Mouse (Mus musculus) hematopoietic multipotent progenitor cell, adult 10-12 weeks (in vitro differentiated cells): Measurements from ENCODE around the gene Klf14. TPM values are rescaled to one million over a fixed set of nuclear protein-coding genes. Genes with fewer than 3 reads are reported as not detected.

ENCODE experiments used
- polyA plus RNA-seq: library from polyadenylated mRNA; stranded (reverse); fragments of >175 nt; gene quantifications from 2 replicates; pipeline ENCODE4 v1.2.3, GENCODE M21; 2012; ENCODE audit warnings: low replicate concordance

Gene Klf14
- not detected in 2 replicates for polyA plus RNA-seq

DNA sequence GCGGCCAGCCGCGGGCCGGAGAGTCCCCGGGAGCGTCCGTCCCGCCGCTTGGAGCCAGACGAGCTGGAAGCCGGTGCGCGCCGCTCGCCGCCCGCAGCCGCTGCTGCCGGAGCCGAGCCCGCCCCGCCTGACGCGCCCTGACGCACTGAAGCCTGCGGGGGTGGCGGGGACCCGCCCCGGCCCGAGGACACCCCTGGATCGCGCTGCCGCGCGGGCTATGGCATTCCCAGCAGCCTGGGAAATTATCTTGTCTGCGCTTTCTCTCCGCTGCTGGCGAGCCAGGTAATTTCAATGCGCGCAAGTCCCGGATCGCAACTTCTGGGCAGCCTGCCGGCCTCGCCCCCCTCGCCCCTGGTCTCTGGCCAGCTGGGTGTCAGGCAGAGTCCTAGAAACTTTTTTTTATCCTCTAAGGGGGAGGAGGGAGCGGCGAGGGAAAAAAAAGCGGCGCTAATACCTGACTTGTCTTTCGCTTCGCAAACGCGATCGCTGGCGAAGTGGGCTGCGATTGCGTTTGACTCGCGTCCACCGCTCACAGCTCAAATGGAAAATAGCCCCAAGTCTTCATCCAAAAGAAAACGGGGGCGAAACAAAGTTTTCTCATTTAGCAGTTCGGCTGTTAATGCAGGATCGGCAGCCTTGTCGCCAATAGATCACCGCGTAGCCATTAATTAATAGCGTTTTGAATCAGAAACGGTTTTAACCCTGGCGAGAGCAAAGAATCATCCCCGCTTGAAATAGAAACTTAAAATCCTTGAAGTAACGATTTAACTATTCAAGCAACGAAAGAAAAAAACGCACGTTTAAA is at the start of gene Klf14:
Gene Klf14, minus strand, starts transcription at position 343 of the 805 bp plus-strand sequence.

DNA sequence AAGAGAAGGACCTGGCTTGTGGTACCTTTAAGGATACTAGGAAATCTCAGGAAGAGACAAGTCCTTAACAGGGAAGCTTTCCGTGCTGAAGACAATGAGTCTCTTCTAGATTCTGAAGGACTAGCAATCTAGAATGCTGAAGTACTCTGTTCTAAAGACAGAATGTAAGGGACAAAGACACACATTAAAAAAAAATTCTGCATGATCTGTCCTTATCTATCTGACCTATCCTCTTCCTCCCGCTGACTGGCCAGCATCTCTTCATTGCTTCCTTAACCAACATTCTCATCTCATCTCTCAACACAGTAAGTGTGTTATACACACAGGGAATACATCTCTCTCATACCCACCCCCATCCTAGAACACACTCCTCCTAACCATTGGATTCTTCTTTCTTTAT is 43.4 kb downstream of the Klf14 start, which contains the start of gene Tsga13:
Gene Tsga13, minus strand, starts transcription at position 101 of the 400 bp plus-strand sequence.

Other genes with a start within 250 kb of the Klf14 start
- 2.3 and 4.2 TPM in 2 replicates for gene Mest, start 235.5 kb downstream of the Klf14 start, polyA plus RNA-seq
- gene Copg2, start 62.3 kb downstream of the Klf14 start, polyA plus RNA-seq = 1.7 and 9.2 TPM in 2 replicates
- not detected in 2 replicates for gene Tsga13, start 43.5 kb downstream of the Klf14 start, polyA plus RNA-seq